Mouse (Mus musculus) intestine, embryonic 15.5 days (tissue): ENCODE results near the gene Olfr452. TPM values are rescaled to one million over a fixed set of nuclear protein-coding genes. Genes with fewer than 3 reads are reported as not detected.

Experiments
- ATAC-seq: fragments of 200-750 bp; cut with Nextera tagmentation; 2 replicates; pipeline ENCODE4 v1.8.0; 2017; ENCODE audit warnings: moderate TSS enrichment, moderate library complexity
- H3K27ac ChIP-seq: fragments of 300-500 bp; sonication (generic); 2 replicates; pipeline ENCODE4 v1.5.1; 2015; ENCODE audit warnings: mild to moderate bottlenecking, inconsistent platforms
- H3K27me3 ChIP-seq: fragments of 300-500 bp; sonication (generic); replicated peaks from 2 replicates; pipeline ENCODE4 v1.6.1; 2015; ENCODE audit warnings: inconsistent platforms
- H3K36me3 ChIP-seq: fragments of 300-500 bp; sonication (generic); 2 replicates; pipeline ENCODE4 v1.6.1; 2015; ENCODE audit warnings: inconsistent platforms
- H3K4me1 ChIP-seq: fragments of 300-500 bp; sonication (generic); replicated peaks from 2 replicates; pipeline ENCODE4 v1.6.1; 2015; ENCODE audit warnings: inconsistent platforms
- H3K4me2 ChIP-seq: fragments of 300-500 bp; sonication (generic); replicated peaks from 2 replicates; pipeline ENCODE4 v1.6.1; 2015; ENCODE audit warnings: mild to moderate bottlenecking, inconsistent platforms
- H3K4me3 ChIP-seq: fragments of 300-500 bp; sonication (generic); replicated peaks from 2 replicates; pipeline ENCODE4 v1.5.1; 2015; ENCODE audit warnings: inconsistent platforms
- H3K9ac ChIP-seq: fragments of 300-500 bp; sonication (generic); 2 replicates; pipeline ENCODE4 v1.6.1; 2015; ENCODE audit warnings: inconsistent platforms
- H3K9me3 ChIP-seq: fragments of 300-500 bp; sonication (generic); 2 replicates; pipeline ENCODE4 v1.6.1; 2016; ENCODE audit warnings: inconsistent platforms
- WGBS: fragments of 180-500 bp; shearing (Covaris S2); methylation state at CpG from one replicate; pipeline ENCODE4 v1.1.7; 2015; 5-methylcytosine and 5-hydroxymethylcytosine counted together
- polyA plus RNA-seq: library from polyadenylated mRNA; unstranded; fragments of >200 nt; fragmentation: Nextera tagmentation; extraction: Ambion mirVana; gene quantifications from 2 replicates; pipeline ENCODE4 v1.2.1, GENCODE M21; 2015

The Olfr452 gene
- not detected in 2 replicates for polyA plus RNA-seq

GRCm38 (mm10) chr6:42784793-42785192 lies at the start of gene Olfr452:
Gene Olfr452 (plus strand): TSS chr6:42785093.
- no peaks in the 10 kb centered on the region for H3K36me3 ChIP-seq
- no peaks in the 10 kb centered on the region for H3K9me3 ChIP-seq
- H3K4me3 ChIP-seq, result no peak within 1 kb of the TSS
- H3K27me3 ChIP-seq, result no peaks in the 10 kb centered on the region
- H3K9ac ChIP-seq, result no peak within 1 kb of the TSS
- no peak within 1 kb of the TSS for H3K27ac ChIP-seq
- H3K4me1 ChIP-seq, result no peaks in the 10 kb centered on the region
- H3K4me2 ChIP-seq, result no peak within 1 kb of the TSS
- no peak for ATAC-seq

GRCm38 (mm10) chr6:42739071-42739470 lies 45.8 kb upstream of the Olfr452 start, which contains the start of gene Olfr453:
Gene Olfr453 (plus strand): TSS chr6:42739371.
- H3K9me3 ChIP-seq, result no peaks in the 10 kb centered on the region
- no peak within 1 kb of the TSS for H3K27ac ChIP-seq
- H3K4me3 ChIP-seq, result no peak within 1 kb of the TSS
- no peaks in the 10 kb centered on the region for H3K36me3 ChIP-seq
- H3K27me3 ChIP-seq, result no peaks in the 10 kb centered on the region
- H3K4me1 ChIP-seq, result no peaks in the 10 kb centered on the region
- WGBS, result 96% methylated on average over 1 of the region's 1 CpGs
- no peak within 1 kb of the TSS for H3K4me2 ChIP-seq
- H3K9ac ChIP-seq, result no peak within 1 kb of the TSS
- no peak for ATAC-seq

- WGBS, result 74% methylated on average over 5 of the region's 5 CpGs
- H3K9ac ChIP-seq, result no peak overlapping the region
- H3K27ac ChIP-seq, result no peak overlapping the region
- no peak overlapping the region for H3K4me3 ChIP-seq
- no peaks in the 10 kb centered on the region for H3K36me3 ChIP-seq
- H3K4me2 ChIP-seq, result no peak overlapping the region
- H3K27me3 ChIP-seq, result no peaks in the 10 kb centered on the region
- no peak for ATAC-seq
- no peaks in the 10 kb centered on the region for H3K4me1 ChIP-seq
- H3K9me3 ChIP-seq, result no peaks in the 10 kb centered on the region
Observed at GRCm38 (mm10) chr6:42742303-42742702, 42.6 kb upstream of the Olfr452 start.

GRCm38 (mm10) chr6:42747846-42748245 lies 37.0 kb upstream of the Olfr452 start:
- Histone ChIP-seq H3K4me3 (no peak overlapping the region), H3K27me3 (no peaks in the 10 kb centered on the region), H3K27ac (no peak overlapping the region), H3K9me3 (no peaks in the 10 kb centered on the region), H3K4me2 (no peak overlapping the region), H3K36me3 (no peaks in the 10 kb centered on the region), H3K9ac (no peak overlapping the region), H3K4me1 (no peaks in the 10 kb centered on the region)
- ATAC-seq, result no peak

- no peaks in the 10 kb centered on the region for H3K27me3 ChIP-seq
- no peaks in the 10 kb centered on the region for H3K9me3 ChIP-seq
- H3K27ac ChIP-seq, result no peak within 1 kb of the TSS
- H3K4me1 ChIP-seq, result no peaks in the 10 kb centered on the region
- no peak within 1 kb of the TSS for H3K4me2 ChIP-seq
- H3K4me3 ChIP-seq, result no peak within 1 kb of the TSS
- H3K9ac ChIP-seq, result no peak within 1 kb of the TSS
- ATAC-seq, result no peak
- H3K36me3 ChIP-seq, result no peaks in the 10 kb centered on the region
- WGBS, result 64% methylated on average over 1 of the region's 1 CpGs
Observed at GRCm38 (mm10) chr6:42756104-42756503, 28.8 kb upstream of the Olfr452 start, which contains the start of gene Olfr38. Gene Olfr38 (plus strand): TSS chr6:42756404.

GRCm38 (mm10) chr6:42777066-42777465 lies 7.8 kb upstream of the Olfr452 start:
- 85% methylated on average over 1 of the region's 1 CpGs for WGBS
- Histone ChIP-seq H3K4me3 (no peak overlapping the region), H3K27me3 (no peaks in the 10 kb centered on the region), H3K4me1 (no peaks in the 10 kb centered on the region), H3K36me3 (no peaks in the 10 kb centered on the region), H3K9me3 (no peaks in the 10 kb centered on the region), H3K9ac (no peak overlapping the region), H3K27ac (no peak overlapping the region), H3K4me2 (no peak overlapping the region)
- no peak for ATAC-seq

GRCm38 (mm10) chr6:42790247-42790948 lies 5.5 kb downstream of the Olfr452 start:
- 43% methylated on average over 4 of the region's 4 CpGs for WGBS
- Histone ChIP-seq H3K4me1 (no peaks in the 10 kb centered on the region), H3K9me3 (no peaks in the 10 kb centered on the region), H3K9ac (no peak overlapping the region), H3K36me3 (no peaks in the 10 kb centered on the region), H3K27ac (no peak overlapping the region), H3K4me3 (no peak overlapping the region), H3K27me3 (no peaks in the 10 kb centered on the region), H3K4me2 (no peak overlapping the region)
- ATAC-seq, result no peak

- Histone ChIP-seq H3K4me3 (no peak overlapping the region), H3K4me2 (no peak overlapping the region), H3K4me1 (no peaks in the 10 kb centered on the region), H3K27ac (no peak overlapping the region), H3K9me3 (no peaks in the 10 kb centered on the region), H3K9ac (no peak overlapping the region), H3K27me3 (no peaks in the 10 kb centered on the region), H3K36me3 (no peaks in the 10 kb centered on the region)
- 82% methylated on average over 9 of the region's 9 CpGs for WGBS
- ATAC-seq, result no peak
Observed at GRCm38 (mm10) chr6:42790949-42791556, 6.2 kb downstream of the Olfr452 start.

- H3K27ac ChIP-seq, result no peak overlapping the region
- H3K9ac ChIP-seq, result no peak overlapping the region
- H3K36me3 ChIP-seq, result no peaks in the 10 kb centered on the region
- H3K27me3 ChIP-seq, result no peaks in the 10 kb centered on the region
- WGBS, result 68% methylated on average over 3 of the region's 3 CpGs
- ATAC-seq, result no peak
- no peaks in the 10 kb centered on the region for H3K9me3 ChIP-seq
- H3K4me2 ChIP-seq, result no peak overlapping the region
- no peaks in the 10 kb centered on the region for H3K4me1 ChIP-seq
- H3K4me3 ChIP-seq, result no peak overlapping the region
Observed at GRCm38 (mm10) chr6:42794982-42795381, 10.1 kb downstream of the Olfr452 start.

- Histone ChIP-seq H3K9ac (no peak within 1 kb of the TSS), H3K4me1 (no peaks in the 10 kb centered on the region), H3K4me3 (no peak within 1 kb of the TSS), H3K27me3 (no peaks in the 10 kb centered on the region), H3K4me2 (no peak within 1 kb of the TSS), H3K36me3 (no peaks in the 10 kb centered on the region), H3K9me3 (no peaks in the 10 kb centered on the region), H3K27ac (no peak within 1 kb of the TSS)
- 91% methylated on average over 1 of the region's 1 CpGs for WGBS
- no peak for ATAC-seq
Observed at GRCm38 (mm10) chr6:42811639-42812038, 26.7 kb downstream of the Olfr452 start, which contains the start of gene Olfr450. Gene Olfr450 (plus strand): TSS chr6:42811939.

- H3K4me3 ChIP-seq, result no peak within 1 kb of the TSS
- no peak within 1 kb of the TSS for H3K4me2 ChIP-seq
- no peaks in the 10 kb centered on the region for H3K36me3 ChIP-seq
- H3K4me1 ChIP-seq, result no peaks in the 10 kb centered on the region
- no peak for ATAC-seq
- no peaks in the 10 kb centered on the region for H3K9me3 ChIP-seq
- H3K27ac ChIP-seq, result no peak within 1 kb of the TSS
- H3K9ac ChIP-seq, result no peak within 1 kb of the TSS
- H3K27me3 ChIP-seq, result no peaks in the 10 kb centered on the region
Observed at GRCm38 (mm10) chr6:42834084-42834483, 49.2 kb downstream of the Olfr452 start, which contains the start of gene Olfr449. Gene Olfr449 (plus strand): TSS chr6:42834384.
